Mouse (Mus musculus): ENCODE data around the gene H2afb1.
"Not testable (repeated sequence)": the region's sequence is repeated elsewhere in the genome, so short reads cannot be mapped to it uniquely, and the experiment has no call there.

Gene H2afb1

DNA sequence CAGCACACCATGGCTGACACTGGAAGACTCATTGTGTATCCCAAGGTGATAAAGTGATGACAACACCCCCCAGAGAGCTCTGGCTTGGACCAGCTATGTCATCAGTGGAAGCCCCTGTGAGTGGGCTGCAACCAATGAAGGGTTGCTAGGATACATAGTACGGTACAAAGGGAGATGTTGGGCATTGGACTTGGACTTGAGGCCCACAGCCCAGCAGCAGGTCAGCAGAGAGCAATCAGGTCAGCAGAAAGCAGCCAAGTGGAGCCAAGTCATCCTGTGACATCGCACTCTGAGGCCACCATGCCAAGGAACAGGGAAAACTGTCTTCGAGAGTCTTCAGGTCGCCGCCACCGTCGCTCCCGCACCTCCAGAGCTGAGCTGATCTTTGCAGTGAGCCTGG is at the start of gene H2afb1:
Gene H2afb1, plus strand, starts transcription at position 301 of the 400 bp plus-strand sequence.
- DNase-seq (ENCODE audit: low read depth) = not testable (repeated sequence)

DNA sequence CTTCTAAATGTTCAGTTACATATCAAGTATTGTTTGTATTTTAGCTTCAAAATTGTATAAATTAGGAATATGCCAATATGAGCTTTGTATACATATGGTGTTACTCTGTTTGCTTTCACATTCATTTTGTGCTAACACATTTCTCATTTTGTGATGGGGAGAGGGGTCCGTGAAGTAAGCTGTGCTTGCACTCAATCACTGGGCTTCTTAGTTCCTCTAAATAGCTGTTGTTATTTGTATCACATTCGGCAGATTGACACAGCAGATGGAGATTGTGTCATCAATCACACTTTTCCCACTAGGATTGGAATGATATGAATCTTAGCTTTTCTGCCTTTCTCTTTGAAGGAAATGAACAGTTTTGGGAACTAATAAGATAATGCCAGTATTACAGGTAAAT is 21.5 kb downstream of the H2afb1 start:
- no peak for DNase-seq (ENCODE audit: low read depth)
